Mouse (Mus musculus): ENCODE measurements at regions not wholly inside any gene's neighbourhood (a gene's known extent, or its start where the extent isn't known, plus 50 kb on each side); places are given as distances from the start of the nearest gene placed in this dataset.
A peak's percentile ranks its signal among the peaks of the same experiment; 100 is the strongest.

DNA sequence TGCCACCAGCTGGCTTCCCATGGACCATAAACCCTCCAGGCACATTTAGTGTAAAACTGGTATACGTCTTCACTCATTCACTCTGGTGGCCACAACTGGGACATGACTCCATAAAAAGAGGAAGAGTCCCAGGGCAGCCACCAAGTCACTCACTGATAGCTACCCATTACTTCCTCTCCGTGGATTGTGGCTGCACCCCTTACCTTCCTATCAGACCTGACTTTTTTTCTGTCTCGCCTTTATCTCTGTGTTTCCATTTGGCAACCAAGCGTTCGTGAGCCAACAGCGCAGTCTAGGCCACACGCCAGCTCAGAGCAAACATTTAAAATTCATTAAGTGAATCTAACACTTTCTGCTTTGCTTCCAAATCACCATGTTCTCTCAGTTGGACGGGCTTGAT is 53.9 kb upstream of the Slc44a1 start:
- no peak for DNase-seq (ENCODE audit: low read depth, low spot score)

DNA sequence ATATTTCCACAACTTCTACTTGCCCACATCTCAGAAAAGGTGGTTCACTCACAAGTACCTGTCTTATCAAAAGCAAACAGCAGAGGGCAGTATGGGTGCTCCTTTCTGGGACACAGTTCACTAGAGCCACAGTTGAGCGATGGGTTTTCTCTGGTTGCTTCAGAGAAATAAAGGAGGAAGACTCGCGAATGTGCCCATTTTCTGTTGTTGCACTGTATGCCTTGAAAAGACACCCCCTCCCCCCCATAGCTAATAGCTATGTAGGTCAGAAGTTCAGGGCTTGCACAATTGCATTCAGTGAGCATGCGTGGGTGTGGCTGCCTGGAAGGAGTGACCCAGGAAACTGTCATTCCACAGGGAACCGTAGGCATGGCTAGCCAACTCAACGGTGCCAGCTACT is 55.5 kb upstream of the Slc44a1 start:
- DNase-seq (ENCODE audit: low read depth, low spot score), result no peak

DNA sequence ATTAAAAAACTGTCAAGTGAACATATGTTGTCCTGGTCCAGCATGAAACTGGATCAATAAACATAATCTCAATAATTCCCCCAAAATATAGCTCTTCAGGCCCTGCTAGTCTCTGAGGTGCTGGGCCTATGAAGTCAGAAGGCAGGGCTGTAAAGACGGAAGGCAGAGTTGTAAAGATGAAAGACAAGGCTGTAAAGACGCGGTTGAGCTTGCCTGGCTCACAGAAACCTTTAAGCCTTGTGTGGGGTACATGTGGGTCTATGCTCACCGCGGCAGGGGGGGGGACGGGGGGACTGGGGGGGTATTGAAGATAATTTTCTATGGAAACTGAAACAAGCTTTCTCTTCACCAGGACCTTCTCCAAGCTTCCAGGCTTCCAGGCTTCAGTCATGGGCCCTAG is 56.1 kb upstream of the Slc44a1 start:
- no peak for DNase-seq (ENCODE audit: low read depth, low spot score)

DNA sequence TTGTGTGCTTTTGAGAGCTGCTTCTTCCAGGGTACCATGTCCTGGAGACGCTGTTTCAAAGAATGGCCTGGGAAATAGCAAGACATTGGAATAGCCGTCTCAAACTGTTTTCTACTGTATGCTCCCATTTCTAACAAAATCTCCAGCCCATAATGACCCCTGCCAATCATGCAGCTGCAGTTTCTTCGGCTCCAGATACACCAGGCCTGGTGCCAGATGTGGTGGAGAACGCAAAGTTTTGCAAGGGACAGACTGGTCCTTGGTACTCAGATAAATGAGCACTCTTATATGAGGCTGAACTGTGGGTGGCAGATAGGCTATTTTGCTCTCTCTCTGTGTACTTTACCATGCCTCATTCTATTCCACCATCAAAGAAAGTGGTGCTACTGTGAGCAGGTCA is 58.2 kb upstream of the Slc44a1 start:
- no peak for DNase-seq (ENCODE audit: low read depth, low spot score)

DNA sequence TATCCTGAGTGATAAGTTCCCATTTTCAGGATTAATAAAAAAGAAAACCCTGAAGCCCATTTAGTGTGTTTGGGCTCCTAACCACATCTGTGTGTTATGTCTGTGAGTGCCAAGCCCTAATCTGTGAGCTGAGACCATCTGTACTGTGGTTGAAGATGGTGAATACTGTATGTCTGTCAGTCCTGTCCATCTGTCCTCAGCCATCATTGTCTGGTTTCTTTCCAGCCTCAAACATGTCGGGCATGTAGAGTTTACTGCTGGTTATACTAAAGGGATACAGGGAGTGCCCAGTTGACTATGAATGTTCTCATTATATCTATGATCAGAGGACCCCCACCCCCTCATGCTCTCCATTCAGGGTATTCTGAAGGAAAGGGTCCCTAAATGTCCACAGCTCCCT is 60.4 kb upstream of the Slc44a1 start:
- DNase-seq (ENCODE audit: low read depth, low spot score), result no peak

DNA sequence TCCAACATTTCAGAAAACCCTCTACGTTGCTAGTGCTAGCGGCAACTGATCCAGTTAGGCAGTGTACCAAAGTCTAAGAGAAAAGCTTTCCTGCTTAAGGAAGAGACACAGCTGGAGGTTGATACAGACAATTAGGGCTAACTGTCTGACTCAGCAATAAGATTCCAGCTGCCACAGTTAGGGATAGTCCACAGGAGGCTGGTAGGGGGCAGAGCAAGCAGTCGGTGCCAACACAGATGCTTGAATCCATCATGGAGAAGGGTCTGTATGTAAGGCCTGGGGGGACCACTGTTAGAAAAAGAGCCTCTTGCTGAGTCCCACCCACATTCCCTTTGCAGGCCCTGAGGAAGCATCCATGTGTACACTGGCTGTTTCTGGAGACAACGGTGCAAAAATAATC is 63.2 kb upstream of the Slc44a1 start:
- no peak for DNase-seq (ENCODE audit: low read depth, low spot score)

DNA sequence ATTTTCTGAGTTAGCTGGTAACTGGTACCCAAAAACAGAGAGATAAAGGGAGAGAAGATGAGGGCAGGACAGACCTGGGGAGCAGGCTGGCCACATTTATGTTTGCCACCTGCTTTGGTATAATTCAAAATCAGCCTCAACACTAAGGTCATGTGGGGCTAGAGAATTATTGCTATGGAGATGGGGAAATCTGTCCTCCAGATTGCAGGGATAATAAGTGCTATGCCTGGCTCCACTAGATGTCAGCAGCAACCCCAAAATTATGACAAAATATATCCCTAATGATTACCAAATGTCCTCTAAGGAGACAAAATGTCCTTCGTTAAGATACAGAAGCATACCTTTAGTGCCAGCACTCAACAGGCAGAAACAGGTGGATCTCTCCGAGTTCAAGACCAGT is 83.8 kb upstream of the Slc44a1 start:
- no peak for DNase-seq (ENCODE audit: low read depth, low spot score)

DNA sequence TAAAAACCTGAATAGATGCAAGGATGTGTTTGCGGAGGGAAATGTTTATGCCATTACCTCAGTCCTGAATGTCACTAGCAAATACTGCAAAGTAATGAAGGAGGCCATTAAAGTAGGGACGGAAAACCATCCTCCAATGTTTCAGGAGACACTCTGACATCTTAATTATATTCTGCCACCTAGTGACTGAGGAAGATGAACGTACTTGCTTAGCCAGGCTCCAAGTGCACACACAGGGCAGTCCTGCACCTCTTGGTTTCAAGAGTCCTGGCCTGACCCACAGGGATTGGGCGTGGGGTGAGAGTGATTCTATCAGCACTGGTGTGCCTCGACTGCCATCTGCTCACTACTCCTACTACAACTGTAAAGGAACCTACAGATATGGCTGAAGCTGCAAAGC is 85.3 kb upstream of the Slc44a1 start:
- DNase-seq (ENCODE audit: low read depth, low spot score), result peak; percentile 26

DNA sequence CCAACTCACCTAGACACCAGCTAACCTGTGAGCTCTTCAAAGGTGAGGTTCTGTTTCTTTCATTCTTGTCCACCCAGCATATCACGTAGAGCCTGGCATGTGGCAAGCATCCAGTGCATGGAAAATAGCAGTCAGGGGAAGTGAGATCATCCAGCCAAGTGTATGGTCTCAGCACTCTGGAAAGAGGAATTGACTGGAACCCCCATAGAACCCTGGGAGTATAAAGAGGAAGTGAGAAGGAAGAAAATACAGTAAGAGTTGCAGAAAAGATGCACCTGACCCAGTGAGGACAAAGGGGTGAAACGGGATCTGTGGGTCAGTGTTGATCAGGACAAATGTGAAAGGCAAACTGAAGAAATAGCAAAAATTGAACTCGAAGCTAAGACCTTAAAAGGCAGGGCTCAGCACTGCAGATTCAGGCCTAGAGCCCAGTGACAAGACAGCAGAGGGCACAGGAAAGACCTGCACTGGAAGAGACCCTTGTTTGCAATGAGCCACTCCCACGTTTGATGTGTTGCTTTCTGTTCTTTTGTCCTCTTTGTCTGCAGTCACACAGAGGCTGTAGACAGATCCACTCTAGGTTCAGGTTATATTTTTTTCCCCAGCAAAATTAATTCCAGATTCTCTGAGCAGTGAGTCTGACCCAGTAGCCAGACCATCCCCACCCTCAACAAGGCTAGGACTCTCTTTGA is 86.7 kb upstream of the Slc44a1 start:
- no peak for DNase-seq (ENCODE audit: low read depth, low spot score)

DNA sequence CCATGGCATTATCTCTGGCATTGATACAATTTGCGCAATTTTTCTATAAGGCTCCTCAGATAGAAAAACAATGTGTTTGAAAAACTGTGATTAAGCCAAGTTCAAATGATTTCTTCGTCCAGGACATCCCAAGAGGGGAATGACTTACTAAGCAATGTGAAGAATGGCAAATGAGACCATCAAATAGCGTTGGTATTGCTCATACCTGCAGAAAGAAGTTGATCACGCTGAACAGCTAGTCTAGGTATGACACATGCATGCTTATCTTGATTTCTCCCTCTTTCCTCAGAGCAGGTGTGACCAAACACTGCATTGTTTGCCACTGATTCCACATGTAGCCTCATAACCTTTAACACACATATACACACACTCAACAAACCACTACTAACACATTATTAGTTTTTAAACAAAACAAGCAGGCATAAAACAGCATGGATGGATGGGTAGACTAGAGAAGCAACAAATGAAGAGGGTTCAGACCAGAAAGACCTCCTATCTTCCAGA is 89.1 kb upstream of the Slc44a1 start:
- DNase-seq (ENCODE audit: low read depth, low spot score), result no peak

DNA sequence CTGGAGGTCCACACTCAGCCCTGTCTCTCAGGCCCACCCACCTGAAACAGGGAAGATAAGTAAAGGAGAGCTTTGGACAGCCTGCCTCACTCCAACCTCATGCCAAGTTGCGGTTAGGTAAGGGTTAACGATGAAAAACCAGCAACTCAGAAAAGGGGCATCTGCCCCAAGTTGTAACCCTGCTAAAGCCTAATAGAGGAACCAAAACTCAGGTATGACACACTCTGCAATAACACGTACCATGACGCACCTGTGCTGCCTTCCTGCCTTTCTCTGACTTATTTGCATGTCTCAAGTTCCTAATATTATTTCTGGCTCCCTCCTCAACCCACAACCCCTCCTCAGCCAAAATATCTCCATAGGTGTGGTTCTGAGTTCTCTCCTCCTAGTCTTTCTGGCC is 94.9 kb upstream of the Slc44a1 start:
- DNase-seq (ENCODE audit: low read depth, low spot score), result no peak

DNA sequence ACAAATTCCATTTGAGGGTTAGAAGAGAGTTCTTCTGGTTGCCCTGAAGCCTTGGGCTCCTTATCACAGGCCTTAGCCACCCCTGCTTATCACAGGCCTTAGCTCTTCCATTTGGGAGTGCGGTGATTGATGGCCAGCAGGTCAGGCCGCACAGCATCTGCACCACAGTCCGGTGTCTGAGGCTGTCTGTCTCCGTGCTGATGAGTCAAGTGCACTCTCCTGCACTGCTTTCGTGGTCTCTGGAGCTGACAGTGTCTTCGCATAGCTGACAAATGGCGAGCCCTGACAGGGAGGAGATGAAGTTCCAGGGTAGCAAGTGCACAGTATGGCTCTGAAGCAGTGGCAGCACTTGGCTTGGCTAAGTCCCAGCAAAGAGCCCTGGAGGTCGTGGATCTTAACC is 95.7 kb upstream of the Slc44a1 start:
- DNase-seq (ENCODE audit: low read depth, low spot score), result no peak

DNA sequence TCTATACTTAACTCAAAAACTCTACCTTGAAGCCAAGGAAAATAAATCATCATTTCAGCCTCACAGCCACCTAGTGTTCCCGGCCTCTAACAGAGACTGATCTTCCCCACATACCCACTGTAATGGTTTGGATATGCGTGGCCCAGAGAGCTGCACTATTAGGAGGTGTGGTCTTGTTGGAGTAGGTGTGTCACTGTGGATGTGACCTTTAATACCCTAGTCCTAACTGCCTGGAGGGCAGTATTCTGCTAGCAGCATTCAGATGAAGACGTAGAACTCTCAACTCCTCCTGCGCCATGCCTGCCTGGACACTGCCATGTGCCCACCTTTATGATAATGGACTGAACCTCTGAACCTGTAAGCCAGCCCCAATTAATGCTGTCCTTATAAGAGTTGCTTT is 99.0 kb upstream of the Slc44a1 start:
- no peak for DNase-seq (ENCODE audit: low read depth, low spot score)

DNA sequence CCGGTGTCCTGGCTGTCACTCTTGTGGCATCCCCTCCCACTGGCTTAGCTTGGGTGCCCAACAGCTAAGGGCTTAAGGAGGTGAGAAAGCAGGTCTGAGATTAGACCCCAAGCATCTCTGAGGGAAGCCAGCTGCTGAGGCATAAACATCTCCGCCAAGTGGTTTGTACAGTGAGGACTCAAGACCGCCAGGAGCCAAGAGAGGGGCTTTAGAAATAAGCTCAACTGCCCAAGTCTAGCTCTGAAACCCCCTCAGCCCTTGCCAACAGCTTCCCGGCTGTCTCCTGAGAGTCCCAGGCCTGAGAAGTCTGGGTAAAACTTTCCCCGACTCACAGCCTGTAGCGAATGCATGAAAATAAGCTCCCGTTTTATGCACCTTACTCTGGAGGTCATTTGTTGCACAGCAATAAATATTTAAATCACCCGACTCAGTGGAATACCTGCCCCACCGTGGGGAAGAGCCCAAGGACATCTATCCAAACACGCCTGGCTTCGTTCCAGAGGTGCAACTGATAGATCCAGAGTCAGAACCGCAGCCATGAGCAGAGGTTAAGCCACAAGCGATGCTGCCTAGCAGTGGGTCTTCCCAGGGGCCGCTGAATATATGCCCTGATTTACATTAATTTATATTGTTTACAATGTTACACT is 100.1 kb upstream of the Slc44a1 start:
- DNase-seq (ENCODE audit: low read depth, low spot score), result no peak

DNA sequence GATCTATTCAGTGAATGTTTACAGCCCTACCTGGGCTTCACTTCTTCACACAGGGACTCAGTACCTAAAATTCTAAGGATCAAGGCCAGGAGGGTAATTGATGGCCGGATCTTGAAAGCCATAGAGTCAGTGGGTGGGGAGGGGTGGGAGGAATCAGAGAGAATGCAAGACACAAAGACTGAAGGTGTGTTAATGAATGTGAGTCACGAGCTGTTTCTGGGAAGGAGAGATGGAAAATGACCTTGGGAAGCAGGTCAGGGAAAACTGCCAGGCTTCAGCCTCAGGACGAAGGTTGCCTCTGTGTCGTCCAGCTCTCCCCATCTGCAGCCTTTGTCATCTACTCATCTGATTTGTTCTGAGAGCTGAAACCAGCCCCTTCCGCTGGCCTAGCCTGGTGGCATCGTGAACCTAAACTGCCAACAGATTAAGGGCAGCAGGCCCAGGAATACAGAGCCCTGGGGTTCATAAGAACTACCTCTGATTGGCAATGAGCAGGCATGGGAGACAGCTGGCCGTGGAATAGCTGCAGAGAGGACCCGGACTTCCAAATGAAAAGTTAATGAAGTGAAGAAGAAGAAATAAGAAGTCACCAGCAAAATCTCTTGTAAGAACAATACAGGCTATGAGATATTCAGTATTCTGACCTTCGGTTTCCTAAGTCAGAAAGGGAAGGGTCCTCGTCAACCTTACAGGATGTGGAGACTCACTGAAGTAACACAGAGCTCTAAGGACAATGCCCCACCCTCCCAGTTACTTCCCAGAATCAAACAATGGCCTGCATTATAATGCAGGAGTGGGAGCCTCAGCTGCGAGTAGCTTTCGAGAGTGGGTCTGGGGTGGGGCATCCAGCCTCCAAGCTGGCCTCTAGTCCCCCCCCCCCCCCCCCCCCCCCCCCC is 100.8 kb upstream of the Slc44a1 start:
- DNase-seq (ENCODE audit: low read depth, low spot score), result no peak

DNA sequence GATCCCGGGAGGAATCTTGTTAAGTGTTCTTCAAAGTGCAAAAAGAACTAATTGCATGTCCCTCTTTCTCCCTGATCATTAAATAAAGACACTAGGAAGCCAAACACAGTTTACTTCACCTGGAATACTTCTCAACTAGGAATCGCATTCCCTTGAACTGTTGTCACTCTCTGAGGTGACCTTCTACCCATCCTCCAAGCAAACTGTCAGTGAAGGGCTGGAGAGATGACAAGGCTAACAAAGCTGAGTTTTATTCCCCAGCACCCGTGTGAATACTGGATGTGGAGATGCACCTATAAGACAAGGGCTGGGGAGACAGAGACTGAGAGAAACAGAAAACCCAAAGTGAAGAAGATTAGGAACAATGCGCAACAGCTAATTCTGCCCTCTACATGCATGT is 101.7 kb upstream of the Slc44a1 start:
- no peak for DNase-seq (ENCODE audit: low read depth, low spot score)

DNA sequence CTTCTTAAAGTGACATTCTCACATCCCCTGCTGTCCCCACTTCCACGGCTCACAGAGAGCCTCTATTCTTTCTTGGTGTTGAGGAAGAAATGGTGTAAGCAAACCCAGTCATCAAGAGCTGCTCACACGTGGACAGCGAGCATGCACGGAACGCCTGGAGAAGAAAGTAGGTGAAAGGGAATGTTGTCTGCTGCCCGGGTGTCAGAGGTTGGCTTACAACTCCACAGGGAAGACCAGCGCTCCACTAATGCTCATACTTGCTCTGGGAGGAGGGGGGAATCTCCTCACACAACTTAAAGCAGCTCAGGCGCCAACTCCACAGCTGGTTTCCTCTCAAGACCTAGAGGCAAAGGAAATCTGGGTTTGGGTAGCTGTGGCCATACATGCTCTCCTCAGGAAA is 102.4 kb upstream of the Slc44a1 start:
- DNase-seq (ENCODE audit: low read depth, low spot score), result no peak

DNA sequence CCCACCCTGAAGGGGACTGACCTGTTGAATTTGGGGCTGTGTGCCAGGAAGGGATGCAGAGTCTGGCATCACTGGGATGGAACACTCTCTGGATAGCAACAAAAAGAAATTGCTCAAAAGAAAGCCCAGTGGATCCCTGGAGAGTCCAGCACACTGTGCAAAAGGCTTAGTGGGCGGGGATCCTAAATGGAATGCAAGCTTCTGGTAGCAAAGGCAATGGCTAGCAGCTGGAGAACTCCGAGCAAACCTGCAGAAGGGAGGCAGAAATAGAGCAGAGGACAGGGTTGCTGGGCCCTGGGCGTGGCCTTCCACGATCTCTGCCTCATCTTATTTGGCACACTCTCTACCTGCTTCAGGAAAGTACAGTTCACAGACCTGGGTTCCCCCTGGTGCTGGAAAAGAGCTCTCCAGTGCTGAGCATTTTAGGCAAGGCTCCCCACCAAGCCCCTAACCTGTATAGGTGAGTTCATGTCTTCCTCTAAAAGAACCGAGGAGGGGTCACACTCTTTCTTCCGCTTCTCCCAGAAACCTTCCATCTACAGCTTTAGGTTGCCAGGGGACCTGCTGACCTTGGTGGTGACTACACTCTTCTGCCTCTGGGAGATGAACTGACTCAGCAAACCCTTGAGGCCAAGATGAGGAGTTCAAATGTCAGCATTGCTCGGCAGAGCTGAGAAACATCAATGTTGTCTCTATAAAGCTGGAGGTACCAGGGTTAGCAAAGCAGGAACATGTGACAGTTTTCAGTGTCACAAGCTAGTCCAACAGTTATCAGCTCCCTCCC is 112.6 kb upstream of the Slc44a1 start:
- no peak for DNase-seq (ENCODE audit: low read depth, low spot score)

DNA sequence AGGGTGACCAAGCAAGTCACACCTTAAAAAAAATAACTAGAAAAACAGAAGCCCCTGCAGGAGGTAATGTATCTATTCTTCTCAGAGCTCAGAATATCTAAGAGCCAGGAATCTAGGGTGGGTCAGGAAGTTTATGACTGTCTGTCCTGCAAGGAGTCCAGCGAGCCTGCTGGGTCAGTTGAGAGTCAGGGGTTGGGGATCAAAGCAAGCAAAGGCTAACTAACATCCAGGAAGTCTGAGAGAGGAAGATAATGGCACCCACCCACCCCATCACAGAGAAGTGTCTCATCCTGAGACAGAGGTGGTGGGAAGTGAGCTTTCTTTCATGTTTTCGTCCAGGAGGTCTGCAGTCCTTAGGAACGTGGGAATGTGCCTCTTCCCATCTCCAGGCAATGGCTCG is 116.4 kb upstream of the Slc44a1 start:
- DNase-seq (ENCODE audit: low read depth, low spot score), result no peak

DNA sequence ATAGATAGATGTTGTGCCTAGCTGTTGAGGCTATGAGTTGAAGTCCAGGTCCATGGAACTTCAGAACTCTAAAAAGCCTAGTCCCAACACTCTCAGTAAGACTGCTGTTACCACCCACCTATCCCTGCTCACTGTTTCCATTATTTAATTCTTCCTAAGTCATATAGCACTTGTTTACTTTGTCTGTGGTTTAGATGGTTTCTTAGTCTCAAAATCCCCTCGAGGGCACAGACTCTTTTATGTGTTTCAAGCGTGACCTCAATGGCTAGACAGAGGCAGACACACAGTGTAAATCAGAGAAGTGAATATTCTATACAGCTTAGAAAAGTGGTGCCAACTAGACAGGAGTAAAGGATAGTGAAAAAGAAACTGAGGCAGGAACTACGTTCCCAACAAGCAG is 117.0 kb upstream of the Slc44a1 start:
- DNase-seq (ENCODE audit: low read depth, low spot score), result no peak

DNA sequence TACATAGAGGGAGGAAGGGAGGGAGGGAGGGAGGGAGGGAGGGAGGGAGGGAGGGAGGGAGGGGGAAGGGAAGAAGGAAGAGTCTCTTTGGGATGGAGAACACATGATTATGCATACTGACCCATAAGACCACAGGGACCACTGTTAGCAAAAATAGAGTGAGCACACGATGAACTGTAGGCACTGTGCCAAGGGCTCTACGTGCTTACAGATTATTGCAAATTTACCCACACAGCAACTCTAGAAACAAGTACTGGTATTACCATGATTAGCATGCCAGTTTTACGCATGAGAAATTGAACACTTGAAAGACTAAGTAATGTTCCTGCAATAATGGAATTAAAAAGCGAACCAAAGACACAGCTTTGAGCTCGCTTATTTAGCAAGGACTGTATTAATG is 117.7 kb upstream of the Slc44a1 start:
- DNase-seq (ENCODE audit: low read depth, low spot score), result no peak

Measured in brain, embryonic 18.5 days (tissue).